Mouse (Mus musculus): ENCODE data around the gene Rnf186. TPM values are rescaled to one million over a fixed set of nuclear protein-coding genes. Genes with fewer than 3 reads are reported as not detected.

Rnf186 gene
- not detected for total RNA-seq (2023)

DNA sequence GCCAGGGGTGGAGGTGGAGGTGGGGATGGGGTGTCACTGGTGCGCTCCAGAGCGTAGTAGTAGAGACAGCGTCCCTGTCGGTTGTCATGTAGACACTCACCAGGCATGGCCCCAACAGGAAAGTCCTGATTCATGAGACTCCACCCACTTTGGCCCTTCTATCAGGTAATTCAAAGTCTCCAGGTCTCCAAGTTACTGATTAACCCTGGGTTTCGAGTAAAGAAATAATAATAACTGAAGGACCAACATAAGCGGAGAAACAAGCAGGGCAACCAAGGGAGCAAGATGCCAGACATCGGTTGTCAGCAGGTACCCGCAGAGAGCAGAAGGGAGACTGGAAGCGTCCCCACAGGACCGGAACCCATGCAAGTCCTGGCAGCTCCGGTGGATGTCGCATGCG lies at the start of gene Rnf186:
Gene Rnf186 (plus strand): TSS at position 247 of the 400 bp plus-strand sequence.

DNA sequence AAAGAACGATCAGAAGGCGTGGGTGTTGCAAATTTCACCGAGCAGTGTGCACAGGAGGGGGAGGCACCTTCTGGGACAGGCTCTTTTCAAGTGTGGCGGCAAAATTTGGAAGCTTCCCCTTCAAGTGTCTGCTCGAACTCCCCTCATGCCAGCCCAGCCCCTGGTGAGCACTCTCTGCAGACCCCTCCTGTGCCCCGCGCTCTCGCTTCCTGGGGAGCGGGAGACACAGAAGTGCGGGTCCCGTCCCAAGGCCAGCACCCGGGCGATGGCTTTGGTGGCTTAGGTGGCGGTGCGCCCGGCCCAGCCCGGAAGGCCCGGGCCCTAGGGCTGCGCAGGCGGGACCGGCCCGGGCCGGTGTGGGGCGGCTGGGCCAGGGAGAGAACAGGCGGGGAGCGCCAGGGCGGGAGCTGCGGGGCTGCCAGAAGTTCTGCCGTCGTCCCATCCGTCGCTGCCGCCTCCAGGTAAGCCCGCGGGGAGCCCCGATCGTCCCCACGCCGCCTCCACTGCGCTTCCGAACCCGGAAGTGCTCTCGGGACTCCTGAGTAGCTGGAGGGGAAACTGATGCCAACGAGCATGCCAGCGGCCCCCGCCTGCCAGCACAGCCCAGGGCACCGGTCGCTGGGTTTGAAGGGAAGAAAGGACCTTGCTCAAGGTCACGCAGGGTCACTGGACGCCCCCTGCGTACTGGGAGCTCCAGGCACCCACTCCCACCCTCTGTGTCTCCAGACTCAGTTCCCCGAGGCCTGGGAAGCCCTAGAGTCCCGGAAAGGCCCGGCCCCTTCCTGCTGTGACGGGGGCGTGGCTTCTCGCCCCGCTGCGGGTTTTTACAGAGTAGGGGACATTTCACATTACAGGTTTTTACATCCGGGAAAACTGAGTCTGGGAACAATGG lies 6.2 kb downstream of the Rnf186 start, which contains the start of gene Tmco4:
Gene Tmco4 (plus strand): TSS at position 62 of the 892 bp plus-strand sequence.

Other genes starting within 250 kb of the Rnf186 start
- not detected for gene Pla2g2c, start 242.3 kb upstream of the Rnf186 start, total RNA-seq (2023)
- not detected for gene Ubxn10, start 229.9 kb upstream of the Rnf186 start, total RNA-seq (2023)
- gene Pla2g2f, start 209.5 kb upstream of the Rnf186 start, total RNA-seq (2023), result not detected
- gene Pla2g2d, start 191.4 kb upstream of the Rnf186 start, total RNA-seq (2023), result under 1 TPM in 1 of 2 experiments, not detected in 1; 0.70 TPM
- gene Pla2g5, start 103.6 kb upstream of the Rnf186 start, total RNA-seq (2023), result not detected
- gene Gm13030, start 93.1 kb upstream of the Rnf186 start, total RNA-seq (2023), result not detected
- gene Pla2g2e, start 89.2 kb upstream of the Rnf186 start, total RNA-seq (2023), result not detected
- 10 to 100 TPM in 1 of 2 experiments, 1 to 10 TPM in 1; 10.0 to 11.5 TPM for gene Otud3, start 53.2 kb upstream of the Rnf186 start, total RNA-seq (2023)
- 10 to 100 TPM; 36.7 to 40.3 TPM for gene Tmco4, start 5.8 kb downstream of the Rnf186 start, total RNA-seq (2023)
- not detected for gene Htr6, start 108.5 kb downstream of the Rnf186 start, total RNA-seq (2023)
- gene Nbl1, start 125.9 kb downstream of the Rnf186 start, total RNA-seq (2023), result 1 to 10 TPM in 1 of 2 experiments, not detected in 1; 1.1 TPM
- 100 to 1,000 TPM; 119 to 120 TPM for gene Minos1, start 164.0 kb downstream of the Rnf186 start, total RNA-seq (2023)
- 100 to 1,000 TPM; 426 to 442 TPM for gene Capzb, start 225.8 kb downstream of the Rnf186 start, total RNA-seq (2023)

All from B cell, adult 67 days (primary cell).